Mouse (Mus musculus) liver, postnatal 0 days (tissue): ENCODE measurements around the gene Lrmp. TPM values are rescaled to one million over a fixed set of nuclear protein-coding genes. Genes with fewer than 3 reads are reported as not detected.
A peak's percentile ranks its signal among the peaks of the same experiment; 100 is the strongest.

Source experiments
- ATAC-seq: fragments of 200-750 bp; cut with Nextera tagmentation; 2 replicates; pipeline ENCODE4 v1.8.0; 2017; ENCODE audit warnings: mild to moderate bottlenecking, moderate library complexity
- DNase-seq: peaks from one replicate; pipeline ENCODE4 v3.0.0-alpha.2; 2016
- H3K27ac ChIP-seq: fragments of 300-500 bp; sonication (generic); 2 replicates; pipeline ENCODE4 v1.5.1; 2014; ENCODE audit warnings: antibody characterized with exemption, moderate library complexity, mild to moderate bottlenecking, low read depth
- H3K27me3 ChIP-seq: fragments of 300-500 bp; sonication (generic); 2 replicates; pipeline ENCODE4 v1.6.1; 2014; ENCODE audit warnings: low read length, control low read depth, mixed read lengths; ENCODE audit not compliant: insufficient read depth
- H3K36me3 ChIP-seq: fragments of 300-500 bp; sonication (generic); replicated peaks from 2 replicates; pipeline ENCODE4 v1.6.1; 2014; ENCODE audit warnings: mild to moderate bottlenecking, control low read depth, low read length, moderate library complexity, mixed read lengths; ENCODE audit not compliant: insufficient read depth
- H3K4me1 ChIP-seq: fragments of 300-500 bp; sonication (generic); 2 replicates; pipeline ENCODE4 v1.6.1; 2014; ENCODE audit warnings: antibody characterized with exemption, mild to moderate bottlenecking, control low read depth; ENCODE audit not compliant: insufficient read depth
- H3K4me2 ChIP-seq: fragments of 300-500 bp; sonication (generic); 2 replicates; pipeline ENCODE4 v1.6.1; 2014; ENCODE audit warnings: low read depth, mild to moderate bottlenecking, low read length, moderate library complexity, mixed read lengths
- H3K4me3 ChIP-seq: fragments of 300-500 bp; sonication (generic); 2 replicates; pipeline ENCODE4 v1.5.1; 2014; ENCODE audit warnings: low read depth, low read length
- H3K9ac ChIP-seq: fragments of 300-500 bp; sonication (generic); replicated peaks from 2 replicates; pipeline ENCODE4 v1.6.1; 2014; ENCODE audit warnings: mild to moderate bottlenecking, moderate library complexity
- H3K9me3 ChIP-seq: fragments of 300-500 bp; sonication (generic); 2 replicates; pipeline ENCODE4 v1.6.1; 2016; ENCODE audit warnings: mild to moderate bottlenecking, control low read depth, low read length, mixed read lengths
- CTCF ChIP-seq: sonication (generic); IDR thresholded peaks from 2 replicates; pipeline ENCODE4 v1.5.1; 2016; ENCODE audit warnings: antibody characterized with exemption, low read depth
- EP300 ChIP-seq: IDR thresholded peaks from 2 replicates; pipeline ENCODE4 v1.6.1; 2016; ENCODE audit warnings: antibody characterized with exemption, low read depth, mild to moderate bottlenecking
- WGBS: fragments of 180-500 bp; shearing (Covaris S2); extraction: QIAGEN DNeasy Blood & Tissue Kit; methylation state at CpG from one replicate; pipeline ENCODE4 v1.1.7; 2014; ENCODE audit not compliant: insufficient replicate concordance; 5-methylcytosine and 5-hydroxymethylcytosine counted together
- polyA plus RNA-seq: library from polyadenylated mRNA; unstranded; fragments of >200 nt; fragmentation: Nextera tagmentation; extraction: Ambion mirVana; gene quantifications from 2 replicates; pipeline ENCODE4 v1.2.1, GENCODE M21; 2015

Lrmp gene
- polyA plus RNA-seq, 1 experiment from 2014 or later = 28.0 TPM

DNA sequence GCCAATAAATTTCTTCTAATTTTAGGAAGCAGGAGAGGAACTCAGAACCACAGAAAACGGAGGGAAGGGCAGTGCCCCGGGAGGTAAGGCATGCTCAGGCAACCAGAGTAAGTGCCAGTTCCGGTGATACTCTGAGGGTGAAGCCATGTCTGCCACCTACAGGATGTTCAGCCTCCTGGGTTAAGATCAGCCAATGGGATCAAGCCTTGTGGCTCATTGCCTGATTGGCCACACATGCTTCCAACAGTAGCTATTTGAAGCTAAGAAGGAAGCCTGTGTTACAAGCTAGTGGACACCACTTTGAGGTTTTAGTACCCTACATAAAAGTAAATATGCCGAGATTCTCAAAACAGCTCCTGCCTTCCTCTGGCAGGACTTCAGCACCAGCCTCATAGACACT is 43.2 kb downstream of the Lrmp start:
- ATAC-seq = no peak
- peak; percentile 11 for DNase-seq
- Histone ChIP-seq H3K4me1 (no peaks in the 10 kb centered on the region), H3K4me3 (no peak overlapping the region), H3K4me2 (no peak overlapping the region), H3K27ac (no peak overlapping the region), H3K36me3 (peaks cover 12% of the 10 kb centered on the region; the same call in 1 of the 2 replicates), H3K27me3 (no peaks in the 10 kb centered on the region), H3K9ac (no peak overlapping the region), H3K9me3 (no peaks in the 10 kb centered on the region)
- WGBS = 64% methylated on average over 4 of the region's 4 CpGs
- no peak for TF ChIP-seq EP300
- peak; percentile 36 for TF ChIP-seq CTCF

DNA sequence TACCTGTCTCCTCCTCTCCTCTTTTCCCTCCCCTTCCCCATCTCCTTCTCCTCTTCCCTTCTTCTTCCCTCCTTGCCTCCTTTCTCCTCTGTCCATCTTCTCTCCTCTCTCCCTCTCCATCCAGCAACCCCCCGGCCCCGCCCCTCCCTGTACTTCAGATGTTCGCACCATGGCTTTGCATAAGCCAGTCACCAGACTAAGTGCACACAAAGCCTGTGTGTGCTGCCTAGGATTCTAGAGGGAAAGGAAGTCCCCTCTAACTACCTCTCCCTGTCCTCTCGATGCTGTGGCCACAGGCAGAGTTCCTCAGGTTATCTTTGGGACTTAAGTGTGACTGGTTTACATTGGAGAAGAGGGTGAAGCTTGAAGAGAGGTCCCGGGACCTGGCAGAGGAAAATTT is 45.1 kb downstream of the Lrmp start:
- WGBS = 67% methylated on average over 5 of the region's 5 CpGs
- Histone ChIP-seq H3K9ac (no peak overlapping the region), H3K4me2 (no peak overlapping the region), H3K27ac (no peak overlapping the region), H3K36me3 (peaks cover 17% of the 10 kb centered on the region; the same call in 1 of the 2 replicates), H3K27me3 (no peaks in the 10 kb centered on the region), H3K4me3 (no peak overlapping the region), H3K4me1 (no peaks in the 10 kb centered on the region), H3K9me3 (no peaks in the 10 kb centered on the region)
- no peak for DNase-seq
- ATAC-seq = no peak
- TF ChIP-seq EP300 = no peak
- TF ChIP-seq CTCF = no peak

GRCm38 (mm10) chr6:145171892-145172606 is 56.6 kb downstream of the Lrmp start:
- TF ChIP-seq EP300 (no peak), CTCF (no peak)

GRCm38 (mm10) chr6:145173781-145174191 is 58.3 kb downstream of the Lrmp start:
- Histone ChIP-seq H3K9ac (no peak overlapping the region), H3K4me3 (no peak overlapping the region), H3K27ac (no peak overlapping the region), H3K36me3 (peaks cover 11% of the 10 kb centered on the region), H3K4me1 (no peaks in the 10 kb centered on the region), H3K9me3 (no peaks in the 10 kb centered on the region), H3K27me3 (no peaks in the 10 kb centered on the region), H3K4me2 (no peak overlapping the region)
- ATAC-seq = no peak
- no peak for TF ChIP-seq CTCF
- no peak for TF ChIP-seq EP300
- peak; percentile 68 for DNase-seq
- WGBS = 61% methylated on average over 10 of the region's 11 CpGs

More at GRCm38 (mm10) chr6:145171892-145172606, 56.6 kb downstream of the Lrmp start:
- no peak overlapping the region for H3K4me2 ChIP-seq
- H3K36me3 ChIP-seq = peaks cover 13% of the 10 kb centered on the region
- no peaks in the 10 kb centered on the region for H3K27me3 ChIP-seq
- H3K4me1 ChIP-seq = no peaks in the 10 kb centered on the region
- no peak overlapping the region for H3K9ac ChIP-seq
- no peaks in the 10 kb centered on the region for H3K9me3 ChIP-seq
- no peak overlapping the region for H3K4me3 ChIP-seq
- ATAC-seq (no peak), DNase-seq (no peak)
- H3K27ac ChIP-seq = no peak overlapping the region
- 80% methylated on average over 14 of the region's 14 CpGs for WGBS

DNA sequence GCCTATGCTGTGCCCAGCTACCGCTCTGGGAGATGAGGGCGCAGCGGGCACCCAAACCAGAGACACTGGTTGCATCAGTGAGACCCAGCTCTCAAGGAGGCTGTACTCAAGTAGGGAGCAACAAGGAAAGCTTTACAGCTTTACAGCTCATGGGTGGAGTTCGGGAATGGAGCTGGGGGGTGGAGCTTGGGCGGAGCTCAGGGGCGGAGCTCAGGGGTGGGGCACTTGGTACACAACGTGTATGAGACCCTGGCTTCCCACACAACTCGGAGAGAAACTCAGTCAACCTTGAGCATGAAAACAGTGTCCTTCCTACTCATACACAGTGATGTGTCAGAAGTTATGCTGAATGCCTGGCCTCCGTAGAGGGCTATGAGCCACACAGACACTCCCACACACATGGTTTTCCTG is 60.1 kb downstream of the Lrmp start:
- no peak for DNase-seq
- Histone ChIP-seq H3K4me2 (no peak overlapping the region), H3K9ac (no peak overlapping the region), H3K27ac (no peak overlapping the region), H3K36me3 (peaks cover 11% of the 10 kb centered on the region), H3K9me3 (no peaks in the 10 kb centered on the region), H3K4me3 (no peak overlapping the region), H3K4me1 (no peaks in the 10 kb centered on the region), H3K27me3 (no peaks in the 10 kb centered on the region)
- TF ChIP-seq EP300 = no peak
- no peak for TF ChIP-seq CTCF
- 67% methylated on average over 9 of the region's 9 CpGs for WGBS
- no peak for ATAC-seq

- Histone ChIP-seq H3K4me1 (no peaks in the 10 kb centered on the region), H3K9me3 (no peaks in the 10 kb centered on the region), H3K36me3 (peaks cover 11% of the 10 kb centered on the region), H3K4me2 (no peak overlapping the region), H3K4me3 (no peak overlapping the region), H3K27ac (no peak overlapping the region), H3K27me3 (no peaks in the 10 kb centered on the region), H3K9ac (no peak overlapping the region)
- DNase-seq (no peak), ATAC-seq (no peak)
- TF ChIP-seq EP300 (no peak), CTCF (no peak)
- 79% methylated on average over 10 of the region's 10 CpGs for WGBS
Measured at GRCm38 (mm10) chr6:145176474-145176873, 61.0 kb downstream of the Lrmp start.
